Mouse (Mus musculus): ENCODE measurements at regions not wholly inside any gene's neighbourhood (a gene's known extent, or its start where the extent isn't known, plus 50 kb on each side); places are given as distances from the start of the nearest gene placed in this dataset.

DNA sequence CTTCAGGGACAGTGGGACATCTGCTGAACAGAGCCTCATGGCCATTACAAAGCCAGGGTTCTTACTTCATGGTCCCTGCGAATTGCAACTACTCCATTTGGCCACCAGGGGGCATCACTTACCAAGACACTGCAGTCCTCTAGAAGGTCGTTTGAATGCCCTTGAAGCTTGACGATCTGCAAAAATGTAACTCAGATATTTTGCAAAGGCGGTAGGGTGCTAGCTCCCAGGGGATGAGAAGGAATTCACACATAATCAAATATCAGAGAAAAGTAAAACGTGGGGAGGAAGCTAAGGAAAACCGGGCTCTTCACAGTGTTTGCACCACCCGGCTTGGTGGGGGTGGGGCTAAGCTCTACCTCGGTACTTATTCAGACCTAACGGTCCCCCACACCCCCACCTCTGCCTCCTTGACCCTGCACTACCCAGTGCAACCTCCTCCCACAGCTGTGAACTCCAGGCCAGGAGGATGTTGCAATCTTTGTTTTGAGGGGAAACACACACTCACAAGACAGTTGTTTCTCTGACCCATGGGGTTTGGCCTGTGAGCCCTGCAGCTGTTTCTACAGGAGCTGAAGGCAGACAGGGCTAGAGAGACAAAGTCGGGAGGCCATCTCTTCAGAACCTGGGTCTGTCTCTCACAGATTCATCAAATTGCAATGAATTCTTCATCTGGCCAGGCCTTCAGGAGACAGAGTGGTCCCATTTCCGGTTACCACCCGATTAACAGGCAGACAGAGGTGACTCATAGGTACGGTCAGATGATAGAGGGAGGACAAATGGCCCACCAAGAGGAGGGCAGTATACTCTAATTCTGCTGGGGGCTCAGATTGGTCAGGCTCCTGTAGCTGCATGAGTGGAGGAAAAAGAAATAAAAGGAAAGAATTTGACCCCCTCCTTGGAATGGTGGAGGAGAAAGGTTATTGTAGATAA lies 85.3 kb upstream of the Fam49a start:
- Histone ChIP-seq H3K4me2 (ENCODE audit: low read depth) (peak overlapping the region; percentile 35), H3K27me3 (ENCODE audit: insufficient read depth, low read length) (no peaks in the 10 kb centered on the region), H3K4me3 (ENCODE audit: low read depth, low read length) (no peak overlapping the region), H3K36me3 (ENCODE audit: insufficient read depth) (no peaks in the 10 kb centered on the region), H3K4me1 (ENCODE audit: insufficient read depth) (peaks cover 12% of the 10 kb centered on the region; the same call in 1 of the 2 replicates), H3K9ac (peak overlapping the region; percentile 28; the same call in 1 of the 2 replicates), H3K9me3 (ENCODE audit: low read length) (no peaks in the 10 kb centered on the region), H3K27ac (ENCODE audit: low read depth, low read length) (peak overlapping the region; percentile 47; the same call in 1 of the 2 replicates)
- peak; percentile 92 for DNase-seq
- ATAC-seq = peak; percentile 86
- 21% methylated on average over 13 of the region's 13 CpGs for WGBS
- peak; percentile 99 for TF ChIP-seq CTCF (IDR thresholded peaks at IDR 0.05; ENCODE audit: low read depth)

DNA sequence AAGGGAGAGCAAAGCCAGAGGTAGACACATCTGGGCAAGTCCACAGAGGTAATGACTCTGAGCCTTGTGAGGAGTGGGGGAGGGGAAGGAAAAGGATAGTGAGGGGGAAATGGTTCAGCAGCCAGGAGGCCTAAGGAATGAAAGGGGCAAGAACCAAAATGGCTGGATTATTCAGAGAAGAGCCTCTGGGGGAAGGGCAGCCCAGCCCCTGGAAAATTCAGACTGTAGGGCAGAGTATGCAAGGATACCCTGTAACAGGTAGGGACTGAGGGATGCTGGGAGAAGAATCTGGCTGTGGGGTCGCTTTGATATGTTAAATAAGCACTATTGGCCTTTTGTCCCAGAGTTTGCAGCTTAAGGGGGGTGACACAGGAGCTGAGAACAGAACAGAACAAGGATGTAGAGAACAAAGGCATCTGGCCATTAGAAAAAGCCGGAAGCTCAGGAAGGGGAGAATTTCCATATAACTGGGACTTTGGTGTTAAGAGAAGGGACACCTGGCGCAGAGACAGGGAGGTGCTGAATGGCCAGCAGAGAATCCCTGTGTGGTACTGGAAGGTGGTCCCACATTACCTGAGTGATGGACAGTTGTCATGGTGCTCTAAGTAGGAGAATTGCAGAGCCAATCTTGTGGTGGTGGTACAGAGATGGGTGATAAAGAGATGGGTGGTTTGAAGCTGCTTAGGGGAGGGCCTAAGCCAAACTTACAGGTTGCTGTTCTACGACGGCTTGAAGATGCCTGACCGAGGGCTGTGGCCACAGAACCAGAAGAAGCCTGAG lies 84.5 kb upstream of the Fam49a start:
- DNase-seq = no peak
- no peaks in the 10 kb centered on the region for H3K27me3 ChIP-seq (ENCODE audit: insufficient read depth, low read length)
- H3K9me3 ChIP-seq (ENCODE audit: low read length) = no peaks in the 10 kb centered on the region
- H3K4me3 ChIP-seq (ENCODE audit: low read depth, low read length) = no peak overlapping the region
- no peak for ATAC-seq
- WGBS = 77% methylated on average over 6 of the region's 6 CpGs
- H3K4me2 ChIP-seq (ENCODE audit: low read depth) = no peak overlapping the region
- TF ChIP-seq CTCF (IDR thresholded peaks at IDR 0.05; ENCODE audit: low read depth) = no peak
- no peaks in the 10 kb centered on the region for H3K36me3 ChIP-seq (ENCODE audit: insufficient read depth)
- H3K9ac ChIP-seq = no peak overlapping the region
- H3K27ac ChIP-seq (ENCODE audit: low read depth, low read length) = no peak overlapping the region
- peaks cover 12% of the 10 kb centered on the region; the same call in 1 of the 2 replicates for H3K4me1 ChIP-seq (ENCODE audit: insufficient read depth)

DNA sequence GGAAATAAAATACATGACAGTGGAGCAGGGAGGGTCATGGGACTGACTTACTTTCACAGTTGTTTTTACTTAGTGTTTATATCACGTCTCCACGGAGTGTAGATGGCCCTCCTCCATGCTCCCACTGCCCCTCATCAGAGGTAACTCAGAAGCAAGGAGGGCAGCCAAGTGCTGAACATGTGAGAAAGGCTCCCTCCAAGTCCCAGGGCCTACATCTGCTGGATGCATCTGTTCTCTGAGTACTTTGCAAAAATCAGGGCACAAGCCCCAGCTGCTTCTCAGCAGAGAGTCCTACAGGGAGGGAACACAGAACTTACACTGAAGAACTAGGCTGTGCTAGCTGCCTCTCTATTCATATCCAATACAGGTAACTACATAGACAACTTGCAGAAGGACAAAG lies 83.5 kb upstream of the Fam49a start:
- H3K4me3 ChIP-seq (ENCODE audit: low read depth, low read length) = no peak overlapping the region
- DNase-seq = no peak
- no peak overlapping the region for H3K4me2 ChIP-seq (ENCODE audit: low read depth)
- H3K27me3 ChIP-seq (ENCODE audit: insufficient read depth, low read length) = no peaks in the 10 kb centered on the region
- 38% methylated on average over 2 of the region's 2 CpGs for WGBS
- no peaks in the 10 kb centered on the region for H3K36me3 ChIP-seq (ENCODE audit: insufficient read depth)
- peaks cover 12% of the 10 kb centered on the region; the same call in 1 of the 2 replicates for H3K4me1 ChIP-seq (ENCODE audit: insufficient read depth)
- ATAC-seq = no peak
- no peak for TF ChIP-seq CTCF (IDR thresholded peaks at IDR 0.05; ENCODE audit: low read depth)
- no peaks in the 10 kb centered on the region for H3K9me3 ChIP-seq (ENCODE audit: low read length)
- H3K27ac ChIP-seq (ENCODE audit: low read depth, low read length) = no peak overlapping the region
- no peak overlapping the region for H3K9ac ChIP-seq

DNA sequence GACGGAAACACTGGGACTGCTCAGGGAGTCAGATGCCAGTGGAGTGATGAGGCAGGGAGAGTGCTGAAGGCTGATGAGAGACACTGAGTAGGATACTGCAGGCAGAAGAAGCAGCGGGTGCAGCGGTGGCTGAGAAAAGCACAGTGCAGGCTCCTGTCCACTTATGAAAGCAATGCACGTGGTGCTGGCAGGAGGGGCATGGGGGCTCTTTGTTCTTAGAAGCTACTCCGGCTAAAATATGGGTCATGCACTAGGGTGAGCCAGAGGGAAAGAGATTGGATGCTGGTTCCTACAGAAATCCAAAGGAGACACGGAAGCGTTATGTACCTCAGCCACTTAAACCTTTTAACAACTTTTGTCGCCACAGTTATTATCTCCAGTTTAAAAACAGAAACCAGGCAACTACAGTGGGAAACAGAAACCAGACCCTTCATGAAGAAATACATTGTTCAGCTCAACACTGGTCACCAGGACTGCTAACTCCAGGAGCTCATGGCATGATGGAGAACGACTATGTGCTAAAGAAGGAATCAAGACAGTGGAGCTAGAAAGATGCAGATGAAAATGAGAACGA lies 82.6 kb upstream of the Fam49a start:
- DNase-seq = peak; percentile 35

DNA sequence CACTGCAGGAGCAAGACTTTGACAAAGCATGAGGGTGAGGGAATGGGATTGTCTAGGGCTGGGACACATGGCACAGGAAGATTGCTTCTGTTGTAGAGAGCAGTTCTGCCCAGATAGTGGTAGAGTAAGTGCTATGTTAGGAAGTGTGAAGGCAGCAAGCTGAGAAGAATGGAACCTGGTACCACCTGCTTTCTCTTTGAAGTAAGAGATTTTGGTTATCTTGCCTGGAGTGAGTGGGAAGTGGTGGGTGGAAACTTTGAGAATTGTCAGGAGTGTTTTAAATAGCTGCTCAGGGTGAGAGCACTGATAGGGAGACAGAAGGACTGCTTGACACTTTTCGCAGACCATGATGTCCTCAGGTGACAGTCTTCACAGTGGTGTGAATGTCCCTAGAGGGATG lies 81.0 kb upstream of the Fam49a start:
- Histone ChIP-seq H3K9ac (no peak overlapping the region), H3K4me3 (ENCODE audit: low read depth, low read length) (no peak overlapping the region), H3K36me3 (ENCODE audit: insufficient read depth) (no peaks in the 10 kb centered on the region), H3K4me1 (ENCODE audit: insufficient read depth) (peaks cover 12% of the 10 kb centered on the region; the same call in 1 of the 2 replicates), H3K9me3 (ENCODE audit: low read length) (no peaks in the 10 kb centered on the region), H3K27ac (ENCODE audit: low read depth, low read length) (no peak overlapping the region), H3K27me3 (ENCODE audit: insufficient read depth, low read length) (no peaks in the 10 kb centered on the region), H3K4me2 (ENCODE audit: low read depth) (no peak overlapping the region)
- no peak for DNase-seq
- WGBS = 94% methylated on average over 1 of the region's 1 CpGs
- ATAC-seq = no peak
- TF ChIP-seq CTCF (IDR thresholded peaks at IDR 0.05; ENCODE audit: low read depth) = no peak

More for the DNA sequence above, 82.6 kb upstream of the Fam49a start:
- Histone ChIP-seq H3K4me3 (ENCODE audit: low read depth, low read length) (no peak overlapping the region), H3K4me1 (ENCODE audit: insufficient read depth) (peaks cover 12% of the 10 kb centered on the region; the same call in 1 of the 2 replicates), H3K27ac (ENCODE audit: low read depth, low read length) (no peak overlapping the region), H3K4me2 (ENCODE audit: low read depth) (no peak overlapping the region), H3K27me3 (ENCODE audit: insufficient read depth, low read length) (no peaks in the 10 kb centered on the region), H3K9me3 (ENCODE audit: low read length) (no peaks in the 10 kb centered on the region), H3K36me3 (ENCODE audit: insufficient read depth) (no peaks in the 10 kb centered on the region), H3K9ac (no peak overlapping the region)
- 54% methylated on average over 10 of the region's 10 CpGs for WGBS
- no peak for TF ChIP-seq CTCF (IDR thresholded peaks at IDR 0.05; ENCODE audit: low read depth)
- peak; percentile 48 for ATAC-seq

DNA sequence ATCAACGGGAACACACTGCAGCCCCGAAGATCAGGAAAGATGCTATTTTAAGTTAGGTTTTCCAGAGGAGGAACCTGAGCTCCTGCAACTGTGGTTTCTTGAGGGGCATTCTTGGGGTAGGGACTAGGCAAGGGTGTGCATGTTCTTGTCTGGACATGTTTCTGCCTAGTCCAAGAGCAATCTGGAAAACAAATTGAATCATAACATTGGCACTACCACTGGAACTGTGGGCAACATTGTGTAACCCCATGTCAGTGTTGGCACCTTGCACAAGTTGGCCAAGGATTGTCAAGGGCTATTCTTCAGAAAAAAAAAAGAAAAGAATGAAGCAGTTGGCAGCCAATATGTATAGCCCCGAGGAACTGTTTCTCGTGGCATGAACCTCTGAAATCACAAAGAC lies 80.3 kb upstream of the Fam49a start:
- no peak overlapping the region for H3K27ac ChIP-seq (ENCODE audit: low read depth, low read length)
- ATAC-seq = no peak
- no peaks in the 10 kb centered on the region for H3K9me3 ChIP-seq (ENCODE audit: low read length)
- no peaks in the 10 kb centered on the region for H3K36me3 ChIP-seq (ENCODE audit: insufficient read depth)
- no peaks in the 10 kb centered on the region for H3K27me3 ChIP-seq (ENCODE audit: insufficient read depth, low read length)
- H3K4me1 ChIP-seq (ENCODE audit: insufficient read depth) = peaks cover 12% of the 10 kb centered on the region
- DNase-seq = no peak
- WGBS = 78% methylated on average over 4 of the region's 4 CpGs
- H3K4me2 ChIP-seq (ENCODE audit: low read depth) = no peak overlapping the region
- no peak overlapping the region for H3K9ac ChIP-seq
- H3K4me3 ChIP-seq (ENCODE audit: low read depth, low read length) = no peak overlapping the region
- no peak for TF ChIP-seq CTCF (IDR thresholded peaks at IDR 0.05; ENCODE audit: low read depth)

Data from forebrain, postnatal 0 days (tissue).